Mouse (Mus musculus) MN1 (cell line): ENCODE data around the gene Tnnt3.
A peak's percentile ranks its signal among the peaks of the same experiment; 100 is the strongest.

ENCODE experiments used
- DNase-seq: peaks from one replicate; pipeline ENCODE4 v3.0.0-alpha.2; 2016; ENCODE audit warnings: low spot score

Gene Tnnt3

DNA sequence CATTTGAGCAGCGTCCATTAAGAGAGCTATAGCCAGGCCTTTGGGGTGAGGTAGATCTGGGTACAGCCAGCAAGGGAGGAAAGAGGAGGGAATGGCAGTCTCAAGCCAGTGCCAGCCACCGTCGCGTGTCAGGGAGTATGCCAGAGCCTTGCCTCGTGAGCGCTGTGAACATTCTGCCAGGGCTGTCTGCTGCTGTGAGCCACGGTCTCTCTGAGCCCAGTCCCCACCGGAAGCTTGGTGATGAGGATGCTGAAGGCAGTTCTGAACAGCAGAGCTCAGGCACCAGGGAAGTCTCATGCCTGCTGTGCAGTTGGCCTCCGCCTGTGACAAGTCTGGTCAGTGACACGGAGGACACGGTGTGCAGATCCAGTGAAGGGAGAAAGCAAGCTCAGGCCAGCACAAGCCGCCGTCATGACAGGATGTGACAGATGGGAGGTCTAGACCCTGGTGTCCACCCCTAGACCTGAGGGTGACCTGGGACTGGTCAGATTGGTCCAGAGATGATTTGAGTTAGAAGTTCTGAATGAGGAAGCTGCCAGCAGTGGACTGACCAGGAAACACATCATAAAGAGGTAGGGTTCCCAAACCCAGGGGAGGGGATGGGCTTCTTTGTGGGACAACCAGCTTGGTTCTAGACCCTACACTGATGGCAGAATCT, 21.7 kb upstream of the Tnnt3 start:
- DNase-seq: no peak

DNA sequence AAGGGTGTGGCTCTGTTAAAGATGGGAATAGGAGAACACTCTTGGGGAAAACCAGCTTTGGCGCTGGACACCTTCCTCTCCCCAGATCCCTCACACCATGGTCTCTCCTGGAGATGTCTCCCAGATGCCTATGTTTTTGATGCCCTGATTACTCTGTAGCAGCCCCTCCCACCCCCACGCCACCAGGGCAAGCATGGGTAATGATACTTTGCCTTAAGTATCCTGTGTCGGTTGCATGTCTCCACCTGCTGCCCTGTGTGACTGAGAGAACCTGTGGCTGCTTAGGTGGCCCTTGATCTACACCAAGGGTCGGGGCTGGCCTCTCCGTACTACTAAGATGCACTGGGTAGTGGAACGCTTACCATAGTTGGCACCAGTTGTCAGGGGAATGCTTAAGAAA, 20.6 kb upstream of the Tnnt3 start:
- no peak for DNase-seq

DNA sequence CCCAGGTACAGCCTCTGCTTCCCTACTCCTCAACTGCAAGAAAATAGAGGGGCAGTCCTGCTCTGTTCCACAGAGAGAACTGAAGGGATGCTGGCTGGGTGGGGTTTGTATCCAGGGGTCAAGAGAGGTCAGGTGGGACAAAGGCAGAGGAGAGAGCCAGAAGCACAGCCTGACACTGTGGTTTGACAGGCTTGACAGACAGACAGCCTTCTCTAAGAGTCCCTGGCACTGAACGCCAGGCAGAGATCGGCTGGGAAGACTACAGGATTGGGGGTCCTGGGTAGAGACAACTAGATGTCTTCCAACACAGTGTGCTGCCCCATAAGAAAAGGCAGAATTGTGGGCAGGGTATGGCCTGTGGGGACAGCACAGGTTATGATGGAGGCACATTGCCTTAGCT, 20.1 kb upstream of the Tnnt3 start:
- no peak for DNase-seq

DNA sequence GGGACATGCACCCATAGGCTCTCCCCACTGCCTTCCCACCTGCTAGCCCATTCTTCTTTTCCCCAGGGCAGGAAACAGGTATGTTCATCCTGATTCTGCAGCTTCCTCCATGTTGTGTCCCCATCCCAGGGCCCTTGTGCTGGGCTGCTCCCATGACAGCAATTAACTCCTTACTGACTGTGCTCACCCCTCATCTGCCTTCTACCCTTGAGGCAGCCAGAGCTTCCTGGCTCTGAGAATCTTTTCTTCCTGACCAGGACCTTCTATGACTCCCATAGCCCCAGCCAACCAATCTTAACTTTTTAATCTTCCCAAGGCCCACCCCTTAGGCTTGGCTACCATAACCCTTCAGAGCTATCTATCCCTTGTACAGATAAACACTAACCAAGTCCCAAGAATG, 19.3 kb upstream of the Tnnt3 start:
- DNase-seq: no peak

DNA sequence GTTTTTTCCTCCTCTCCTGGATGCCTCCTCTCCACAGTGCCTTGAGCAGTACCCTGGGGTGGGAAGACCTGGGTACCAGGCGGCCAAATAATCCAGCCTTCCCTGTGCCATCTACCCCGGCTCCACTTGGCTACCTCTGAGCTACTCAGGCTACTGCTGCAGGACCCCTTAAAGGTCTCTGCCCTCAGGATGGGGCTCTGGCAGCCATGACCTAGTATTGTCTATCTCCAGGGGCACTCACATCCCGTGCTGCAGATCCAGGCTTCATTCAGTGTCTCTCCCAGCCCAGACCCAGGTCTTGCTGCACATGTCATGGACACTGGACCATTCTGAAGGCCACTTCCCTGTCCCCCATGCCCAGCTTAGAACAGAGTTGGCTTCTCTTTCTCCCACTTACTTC, 18.8 kb upstream of the Tnnt3 start:
- DNase-seq: no peak

DNA sequence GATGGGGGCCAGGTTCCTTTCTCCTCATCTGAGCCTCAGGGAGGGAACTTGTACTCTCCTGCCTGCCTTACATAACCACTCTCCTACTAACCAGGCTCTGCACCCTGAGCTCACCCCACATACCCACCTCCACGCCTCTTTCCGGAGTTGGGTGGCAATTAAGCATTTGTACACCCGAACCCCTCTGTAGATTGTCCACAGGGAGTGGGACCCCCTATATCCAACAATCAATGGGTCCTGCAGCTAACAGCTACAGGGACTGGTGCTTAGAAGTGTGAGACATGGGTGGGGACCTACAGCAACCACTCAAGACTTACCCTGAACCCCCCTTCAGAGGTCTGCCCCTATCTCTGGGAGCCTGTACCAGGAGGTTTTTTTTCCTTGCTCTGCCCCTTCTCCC, 18.0 kb upstream of the Tnnt3 start:
- DNase-seq: no peak

DNA sequence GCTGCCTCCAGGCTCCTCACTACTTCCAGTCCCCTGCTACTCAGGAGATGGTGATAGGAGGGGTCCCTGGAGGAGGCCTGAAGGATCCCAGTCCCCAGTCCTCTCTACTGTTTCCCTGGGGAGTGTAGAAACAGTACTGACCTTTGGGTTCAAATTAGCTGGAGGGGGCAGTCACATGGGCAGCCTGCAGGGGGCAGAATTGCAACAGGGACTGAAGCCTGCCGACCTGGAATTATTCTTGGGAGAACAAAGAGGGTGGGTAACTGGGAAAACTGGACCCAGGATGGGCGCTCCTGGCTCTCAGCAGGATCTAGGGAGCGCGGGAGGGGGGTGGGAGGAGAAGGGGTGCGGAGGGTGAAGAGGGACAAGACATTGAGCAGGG, 17.5 kb upstream of the Tnnt3 start:
- peak; percentile 81 for DNase-seq

DNA sequence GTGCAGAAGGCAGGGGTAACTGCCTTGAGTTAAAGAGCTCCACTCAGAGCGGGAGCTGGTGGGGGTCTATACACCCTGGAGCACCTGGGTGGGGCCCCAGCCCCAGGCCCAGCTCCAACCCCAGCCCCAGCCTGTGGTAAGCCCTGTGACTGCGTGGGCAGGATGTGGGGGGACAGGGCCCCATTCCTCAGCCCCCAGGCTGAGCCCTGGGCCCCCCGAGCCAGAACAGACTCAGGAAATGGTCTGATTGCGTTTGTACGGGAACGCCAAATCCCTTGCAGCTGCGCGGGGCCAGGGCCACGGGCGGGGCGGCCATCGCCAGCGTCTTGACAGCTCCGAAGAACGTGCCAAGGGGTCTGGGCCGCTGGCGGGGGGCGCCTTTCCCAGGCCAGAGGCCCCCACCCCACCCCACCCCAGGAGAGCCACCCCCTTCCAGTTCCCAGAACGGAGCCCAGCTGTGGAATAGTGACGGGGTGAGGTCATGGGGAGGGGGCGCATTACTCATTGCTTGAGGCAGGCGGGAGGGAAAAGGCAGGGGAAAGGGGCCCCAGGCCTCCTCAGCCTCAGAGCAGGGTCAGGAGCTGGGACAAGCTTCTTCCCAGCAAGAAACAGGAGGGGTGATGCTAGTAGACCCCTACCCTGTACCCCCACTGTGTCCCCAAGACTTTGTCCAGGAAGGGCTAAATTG, 16.9 kb upstream of the Tnnt3 start:
- peak; percentile 51 for DNase-seq

DNA sequence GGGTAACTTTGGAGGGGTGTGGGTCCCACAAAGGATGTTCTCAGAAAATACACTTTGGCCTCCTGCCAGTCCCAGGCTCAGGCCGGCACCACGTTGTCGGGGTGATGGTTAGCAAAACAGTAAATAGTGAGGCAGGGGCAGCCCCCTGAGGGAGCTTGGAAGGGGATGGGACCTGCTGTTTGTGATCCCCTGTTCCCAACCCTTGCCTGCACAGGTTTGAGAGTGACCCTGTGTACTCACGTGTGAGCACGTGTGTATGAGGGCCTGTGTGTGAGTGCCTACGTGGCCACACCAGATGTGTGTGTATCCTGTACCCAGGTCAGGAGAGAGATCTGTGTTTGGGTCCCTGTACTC, 16.4 kb upstream of the Tnnt3 start:
- peak; percentile 61 for DNase-seq

DNA sequence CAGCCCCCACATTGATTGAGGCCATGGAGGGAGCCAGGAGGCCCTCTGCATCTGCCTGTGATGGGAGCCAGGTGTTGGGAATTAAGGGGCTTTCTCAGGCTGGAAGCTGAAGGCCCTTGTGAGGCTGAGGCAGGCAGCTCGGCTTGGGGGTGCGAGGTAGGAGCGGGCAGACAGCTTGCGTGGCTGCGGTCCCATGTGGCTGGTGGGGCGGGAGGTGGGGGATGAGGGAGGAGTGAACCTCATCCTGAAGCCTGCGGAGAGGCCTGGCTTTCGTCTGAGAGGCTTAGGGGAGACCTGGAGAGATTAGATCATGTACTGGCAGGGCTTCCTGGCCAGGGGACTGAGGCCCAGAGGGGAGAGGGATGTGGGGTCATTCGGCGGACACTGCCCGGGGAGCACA, 15.5 kb upstream of the Tnnt3 start:
- DNase-seq: peak; percentile 62

DNA sequence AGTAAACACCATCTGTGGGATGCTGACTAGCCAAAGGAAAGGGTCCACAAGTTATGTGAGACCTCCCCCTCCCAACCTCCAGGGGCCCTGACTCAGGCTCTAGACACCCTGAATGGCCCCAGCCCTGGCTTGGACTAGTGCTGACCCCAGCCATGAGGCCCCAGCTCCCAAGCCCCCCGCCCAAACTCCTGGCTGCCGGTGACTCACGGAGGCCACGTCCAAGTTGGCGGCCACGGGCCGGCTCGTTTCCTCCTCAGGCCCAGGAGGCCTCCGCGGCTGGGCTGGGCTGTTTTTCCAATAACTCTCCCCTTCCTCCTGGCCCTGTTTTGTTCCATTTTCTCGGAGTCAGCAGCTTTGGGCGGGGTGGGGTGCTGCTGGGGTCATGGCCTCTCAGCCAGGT, 13.9 kb upstream of the Tnnt3 start:
- no peak for DNase-seq

DNA sequence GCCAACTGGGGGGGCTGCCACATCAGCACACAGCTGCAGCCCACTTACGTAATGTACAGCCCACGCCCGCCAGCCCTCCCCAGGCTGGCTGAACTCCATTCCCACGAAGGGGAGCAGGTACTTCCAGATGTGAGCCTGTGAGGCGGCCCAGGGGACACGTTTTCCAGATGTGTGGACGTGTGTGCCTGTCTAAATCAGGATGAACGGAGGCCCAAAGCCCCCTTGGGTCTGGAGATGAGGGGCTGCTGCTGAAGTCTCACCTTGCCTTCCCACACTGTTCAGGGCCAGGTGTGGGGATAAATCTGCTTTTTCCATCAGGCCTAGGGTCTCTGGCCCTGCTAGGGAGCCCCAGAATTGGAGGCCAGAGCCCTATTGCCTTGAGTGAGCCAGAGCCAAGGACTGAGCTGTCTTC, 11.9 kb upstream of the Tnnt3 start:
- DNase-seq: no peak

DNA sequence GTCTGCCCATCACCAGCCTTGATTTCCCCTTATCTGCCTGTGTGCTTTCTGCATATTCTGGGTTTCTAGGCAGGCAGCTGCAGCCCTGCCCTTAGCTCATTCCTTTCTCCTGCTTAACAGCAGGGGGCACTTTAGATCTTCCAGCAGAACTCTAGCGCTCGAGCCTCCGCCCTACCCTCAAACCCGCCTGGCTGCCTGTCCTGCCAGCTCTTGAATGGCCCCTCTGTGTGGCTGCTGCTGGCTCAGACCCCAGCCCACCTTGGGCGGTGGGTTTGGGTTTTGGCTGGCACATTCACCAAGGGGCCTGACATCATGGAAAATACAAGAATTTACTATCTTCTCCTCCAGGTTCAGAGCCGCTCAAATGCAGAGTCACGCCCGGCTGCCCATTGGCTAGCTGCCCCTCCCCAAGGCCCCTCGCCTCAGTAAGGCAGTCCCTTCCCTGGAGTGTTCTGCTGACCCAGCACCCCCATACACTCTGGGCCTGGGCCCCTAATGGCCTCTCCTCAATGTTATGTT, 11.2 kb upstream of the Tnnt3 start:
- peak; percentile 18 for DNase-seq

DNA sequence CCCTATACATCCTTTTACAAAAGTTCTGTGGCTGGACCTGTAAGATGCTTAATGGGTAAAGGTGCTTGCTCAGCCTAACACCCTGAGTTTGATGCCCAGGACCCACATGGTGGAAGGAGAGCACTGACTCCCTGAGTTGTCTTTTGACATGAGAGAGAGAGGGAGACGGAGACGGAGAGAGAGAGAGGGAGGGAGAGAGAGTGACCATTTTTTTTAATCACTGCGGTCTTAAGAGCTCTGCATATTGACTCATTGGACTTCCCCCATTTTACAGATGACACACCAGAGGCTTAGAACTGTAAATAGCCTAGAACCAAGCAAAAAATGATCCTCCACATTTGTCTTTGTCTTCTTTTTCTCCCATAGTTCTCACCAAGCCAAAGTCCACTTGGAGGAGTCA, 10.6 kb upstream of the Tnnt3 start:
- DNase-seq: no peak

DNA sequence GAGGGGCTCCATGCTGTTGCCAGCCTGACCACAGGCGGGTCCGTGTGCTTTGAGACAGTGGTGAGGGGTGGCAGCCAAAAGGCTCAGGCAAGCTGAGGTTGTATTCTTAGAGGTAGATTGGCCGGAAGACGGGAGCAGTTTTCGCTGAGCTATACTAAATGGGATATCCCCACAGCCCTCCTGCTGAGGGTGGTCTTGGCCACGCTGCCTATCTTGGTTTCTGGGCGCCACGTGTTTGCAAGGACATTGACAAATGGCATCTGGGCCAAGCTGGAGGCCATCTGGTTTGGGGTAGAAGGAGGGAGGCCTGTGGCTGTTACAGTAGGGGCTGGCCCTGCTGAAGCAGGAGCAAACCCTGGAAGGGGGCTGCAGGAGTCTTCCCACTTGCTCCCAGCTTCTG, 5.1 kb upstream of the Tnnt3 start:
- no peak for DNase-seq

DNA sequence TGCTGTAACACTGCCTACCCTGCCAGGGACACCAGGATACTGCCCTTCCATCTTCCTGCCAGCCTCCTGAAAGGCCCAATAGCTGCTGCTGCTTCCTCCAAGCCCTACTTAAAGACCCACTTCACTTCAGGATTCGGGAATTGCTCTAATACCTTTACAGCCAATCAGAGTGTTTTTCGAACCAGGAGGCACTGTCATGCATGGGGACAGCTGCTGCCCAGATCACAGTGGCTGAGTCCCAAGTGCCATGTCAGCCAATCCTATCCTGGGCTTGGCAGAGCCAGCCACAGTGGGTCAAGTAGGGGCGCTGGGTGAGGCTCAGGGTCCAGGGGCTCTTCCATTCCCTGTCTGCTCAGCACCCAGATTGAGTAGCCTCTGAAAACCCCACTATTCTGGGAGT, 2.5 kb upstream of the Tnnt3 start:
- DNase-seq: no peak

DNA sequence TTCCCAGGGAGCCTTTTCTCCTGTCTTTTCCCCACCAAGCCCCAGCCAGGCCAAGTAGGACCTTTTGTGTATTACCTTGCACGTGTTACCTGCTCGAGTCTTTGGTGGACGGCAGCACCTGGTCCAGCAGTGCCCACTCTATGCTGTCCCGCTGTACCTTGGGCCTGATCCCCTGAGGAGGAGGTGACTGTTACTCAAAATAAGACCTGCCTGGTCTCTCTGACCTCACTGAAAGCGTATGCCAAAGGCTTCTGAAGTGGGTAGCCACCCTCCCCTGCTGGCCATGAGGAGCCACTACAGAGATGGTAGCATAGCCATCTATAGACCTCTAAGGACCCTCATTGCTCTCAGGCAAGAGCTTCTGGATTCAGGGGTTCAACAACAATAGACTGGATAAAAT, 1.8 kb upstream of the Tnnt3 start:
- no peak for DNase-seq

DNA sequence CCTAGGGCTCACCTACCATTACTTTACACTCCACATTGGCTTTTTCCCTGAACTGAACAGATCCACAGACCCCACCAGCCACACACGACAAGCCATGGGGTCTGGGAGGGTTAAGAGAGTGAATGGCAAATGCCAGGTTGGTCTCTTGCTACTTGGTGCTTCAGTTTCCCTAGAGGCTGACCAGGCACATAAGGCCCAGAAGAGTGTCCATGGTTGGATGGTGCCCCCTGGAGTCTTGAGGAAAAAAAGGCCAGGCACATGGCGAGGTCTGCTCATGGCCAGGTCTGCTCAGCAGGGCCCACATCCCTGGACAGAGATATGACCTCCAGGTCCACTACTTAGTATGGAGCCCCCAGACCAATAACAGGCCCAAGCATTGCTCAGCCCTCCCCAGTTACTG, 861 bp upstream of the Tnnt3 start:
- no peak for DNase-seq

DNA sequence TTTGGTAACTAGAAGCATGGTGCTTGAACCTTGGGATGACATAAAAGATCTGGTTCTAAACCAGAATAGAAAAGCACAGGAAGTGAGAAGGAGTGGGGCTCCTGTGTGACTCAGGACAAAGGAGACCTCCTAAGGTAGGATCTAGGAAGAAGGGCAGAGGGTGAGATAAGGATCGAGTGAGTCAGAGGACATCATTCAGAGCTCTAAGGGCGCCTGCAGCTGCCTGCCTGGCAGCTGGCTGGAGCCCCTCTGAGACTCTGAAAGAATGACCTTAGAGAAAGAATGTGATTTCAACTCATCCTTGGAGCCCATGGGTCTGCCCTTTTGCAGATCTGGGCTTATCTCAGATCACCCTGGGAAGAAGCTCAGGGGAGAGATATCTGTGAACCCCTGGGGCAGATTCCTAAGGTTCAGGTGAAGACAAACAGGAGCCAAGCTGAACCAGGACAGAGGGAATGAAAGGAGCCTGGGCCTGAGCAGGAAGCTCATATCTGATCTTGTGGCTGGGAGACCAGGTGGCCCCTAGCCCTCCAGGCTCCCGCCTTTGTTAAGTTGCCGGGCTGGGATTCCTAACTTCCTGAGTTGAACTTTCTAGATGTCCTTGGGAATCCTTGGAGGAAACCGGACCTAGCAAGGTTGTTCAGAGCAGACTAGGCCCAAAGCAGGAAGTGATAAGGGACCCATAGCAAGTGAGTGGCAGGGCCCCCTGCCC, 530 bp downstream of the Tnnt3 start:
- peak; percentile 34 for DNase-seq

DNA sequence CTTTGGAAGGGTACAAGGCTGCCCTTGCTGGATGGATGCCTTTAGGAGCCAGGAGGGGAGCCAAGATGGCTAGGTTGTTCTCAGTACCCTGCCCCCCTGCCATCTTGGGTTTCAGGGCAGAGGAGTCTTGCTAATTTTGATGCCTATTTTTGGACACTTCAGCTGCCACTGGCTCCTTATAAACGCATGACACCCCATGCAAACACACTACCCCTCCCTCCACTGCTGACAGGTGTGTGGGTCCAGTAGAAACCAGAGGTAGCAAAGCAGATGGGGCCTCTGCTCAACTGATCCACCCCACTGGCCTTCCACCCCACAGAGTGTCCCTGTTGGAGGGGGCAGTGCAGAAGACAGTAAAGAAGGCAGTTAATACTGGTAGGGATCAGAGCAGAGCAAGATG, 1.4 kb downstream of the Tnnt3 start:
- DNase-seq: no peak

DNA sequence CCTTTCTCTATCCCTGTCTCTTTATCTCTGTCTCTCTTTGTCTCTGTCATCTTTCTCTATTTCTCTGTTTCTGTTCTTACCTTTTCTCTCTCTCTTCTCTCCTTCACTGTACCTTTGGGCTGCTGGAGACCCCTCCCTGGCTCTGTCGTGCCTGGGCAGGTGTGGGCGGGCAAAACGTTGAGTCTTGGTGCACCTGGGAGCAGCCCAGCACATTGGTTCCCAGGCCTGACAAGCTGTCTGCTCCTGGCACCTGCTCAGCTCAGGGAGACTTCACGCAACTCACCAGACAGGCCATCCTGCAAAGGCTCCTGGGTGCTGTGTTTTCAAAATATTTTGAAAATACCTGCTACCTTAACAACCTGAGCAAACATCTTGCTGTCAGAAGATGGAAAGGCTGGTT, 4.6 kb downstream of the Tnnt3 start:
- DNase-seq: no peak

DNA sequence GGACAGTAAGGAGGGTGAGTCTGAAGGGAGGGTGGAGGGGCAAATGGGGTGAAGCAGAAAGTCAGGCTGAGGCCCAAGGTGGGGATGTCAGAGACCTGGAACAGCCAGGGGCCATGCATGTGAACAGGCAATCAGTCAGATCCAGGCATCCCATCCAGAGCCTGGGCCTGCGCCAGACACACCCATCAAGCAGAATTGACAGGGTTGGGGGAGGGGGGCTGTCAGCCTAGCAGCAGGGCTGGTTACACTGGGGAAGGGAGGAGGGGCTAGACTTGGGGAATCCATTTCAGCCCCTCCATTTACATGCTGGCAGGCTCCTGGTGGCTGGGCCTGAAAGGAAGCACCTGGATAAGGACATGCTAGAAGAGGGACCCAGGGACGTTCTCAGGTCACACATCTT, 7.3 kb downstream of the Tnnt3 start:
- peak; percentile 21 for DNase-seq

DNA sequence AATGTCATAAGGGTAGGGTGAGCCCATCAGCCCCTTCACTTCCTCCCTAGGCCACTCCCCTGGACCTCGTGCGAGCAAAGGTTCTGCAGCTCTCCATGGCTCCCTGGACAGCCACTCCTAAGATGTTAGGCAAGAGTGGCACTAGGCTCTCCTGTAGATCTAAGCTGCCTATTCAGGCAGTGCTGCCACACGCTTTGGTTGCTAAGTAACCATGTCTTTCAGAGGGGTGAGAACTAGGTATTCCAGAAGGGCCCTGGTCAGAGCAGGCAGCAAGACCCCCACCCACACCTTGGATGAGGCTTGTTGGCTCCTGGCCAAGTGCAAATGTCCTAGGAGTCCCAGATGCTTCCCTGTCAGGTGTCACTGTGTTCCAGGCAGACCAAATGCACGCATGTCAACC, 7.9 kb downstream of the Tnnt3 start:
- DNase-seq: peak; percentile 25

DNA sequence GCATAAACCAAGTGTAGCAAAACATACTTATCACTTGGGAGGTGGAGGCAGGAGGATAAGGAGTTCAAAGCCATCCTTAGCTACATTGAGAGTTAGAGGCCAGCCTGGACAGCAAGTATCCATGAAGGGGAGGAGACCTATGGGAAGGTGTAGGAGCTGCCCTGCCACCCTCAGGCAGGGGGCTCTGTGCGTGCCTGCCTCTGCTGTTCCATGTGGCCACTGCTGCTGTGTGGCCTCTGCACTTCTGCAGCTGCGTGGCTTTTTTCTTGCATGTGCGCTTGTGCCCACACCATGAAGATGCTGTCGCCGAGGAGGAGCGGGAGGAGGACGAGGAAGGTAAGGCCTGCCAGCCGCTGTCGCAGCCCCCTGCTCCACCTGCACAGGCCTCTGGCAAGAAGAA, 8.8 kb downstream of the Tnnt3 start:
- no peak for DNase-seq
